Mouse (Mus musculus): ENCODE data around the gene Ube2b. TPM values are rescaled to one million over a fixed set of nuclear protein-coding genes. Genes with fewer than 3 reads are reported as not detected.

The Ube2b gene
- polyA plus RNA-seq (2015; fragmentation: Nextera tagmentation; extraction: Ambion mirVana) = 364 and 443 TPM in 2 replicates

DNA sequence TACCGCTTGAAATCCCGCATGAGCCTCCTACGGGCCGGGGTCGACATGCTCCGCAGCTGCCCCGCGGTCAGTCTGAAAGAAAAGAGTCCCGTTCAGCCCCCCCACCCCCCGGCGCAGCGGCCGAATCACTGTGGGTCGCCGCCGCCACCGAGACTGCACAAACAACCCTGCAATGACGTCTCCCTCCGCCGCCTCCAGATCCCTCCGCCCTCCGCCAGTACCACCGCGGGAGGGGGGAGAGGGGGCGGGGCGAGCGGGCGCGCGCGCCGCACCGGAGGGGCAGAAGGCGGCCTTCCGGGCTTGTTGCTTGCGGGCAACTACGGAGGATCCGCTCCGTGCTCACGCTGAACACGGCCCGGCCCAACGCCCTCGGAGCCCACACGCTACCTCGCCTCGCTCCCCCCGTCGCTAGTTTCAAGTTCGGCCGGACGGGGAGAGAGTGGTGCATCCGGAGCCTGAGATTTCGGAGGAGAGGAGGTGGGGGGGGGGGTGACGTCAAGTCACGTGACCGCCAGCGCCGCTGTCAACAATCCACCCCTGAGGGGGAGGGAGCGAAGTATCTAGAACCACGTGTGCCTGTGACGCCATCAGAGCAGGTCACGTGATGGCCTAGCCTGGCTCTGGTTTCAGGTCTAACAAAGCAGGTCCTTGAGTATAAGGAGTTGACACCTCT lies at the start of gene Ube2b:
Ube2b (minus strand) TSS at position 473 of the 673 bp plus-strand sequence.

DNA sequence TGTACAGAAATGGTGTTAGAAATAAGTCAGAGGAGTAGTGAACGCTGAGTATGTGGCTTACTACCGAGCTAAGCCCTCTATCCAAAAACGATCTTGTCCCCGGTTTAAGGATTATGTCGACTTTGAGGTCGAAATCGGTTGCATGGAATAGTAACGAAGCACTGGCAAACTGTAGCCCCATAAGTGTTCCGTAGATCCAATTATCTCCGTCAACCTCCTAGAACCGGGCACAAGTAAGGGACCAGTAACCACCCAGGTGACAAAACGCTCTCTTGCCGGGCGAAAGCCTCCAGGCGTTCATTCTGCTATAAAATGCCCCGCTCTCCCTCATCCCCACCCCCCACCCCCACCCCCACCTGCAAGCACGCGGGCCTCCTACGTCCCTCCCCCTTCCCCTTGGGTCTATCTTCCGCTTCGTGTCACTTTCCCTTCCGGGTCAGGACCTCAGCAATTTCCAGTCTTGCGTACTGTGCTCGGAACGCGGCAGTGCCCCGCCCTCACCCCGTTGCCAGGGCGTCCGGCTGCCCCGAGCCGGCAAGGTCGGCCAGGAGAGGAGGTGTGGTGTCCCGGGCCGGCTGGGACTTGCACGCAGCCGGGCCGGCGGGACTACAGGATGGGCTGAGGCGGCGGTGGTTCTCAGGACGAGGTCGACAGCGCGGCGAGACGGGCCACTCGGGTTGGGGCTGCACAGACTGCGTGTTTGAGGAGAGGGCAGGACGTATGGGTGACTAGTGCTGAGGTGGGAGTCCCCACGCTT lies 3.4 kb upstream of the Ube2b start, which contains the start of gene Cdkl3:
Cdkl3 (plus strand) TSS at position 450 of the 757 bp plus-strand sequence.

DNA sequence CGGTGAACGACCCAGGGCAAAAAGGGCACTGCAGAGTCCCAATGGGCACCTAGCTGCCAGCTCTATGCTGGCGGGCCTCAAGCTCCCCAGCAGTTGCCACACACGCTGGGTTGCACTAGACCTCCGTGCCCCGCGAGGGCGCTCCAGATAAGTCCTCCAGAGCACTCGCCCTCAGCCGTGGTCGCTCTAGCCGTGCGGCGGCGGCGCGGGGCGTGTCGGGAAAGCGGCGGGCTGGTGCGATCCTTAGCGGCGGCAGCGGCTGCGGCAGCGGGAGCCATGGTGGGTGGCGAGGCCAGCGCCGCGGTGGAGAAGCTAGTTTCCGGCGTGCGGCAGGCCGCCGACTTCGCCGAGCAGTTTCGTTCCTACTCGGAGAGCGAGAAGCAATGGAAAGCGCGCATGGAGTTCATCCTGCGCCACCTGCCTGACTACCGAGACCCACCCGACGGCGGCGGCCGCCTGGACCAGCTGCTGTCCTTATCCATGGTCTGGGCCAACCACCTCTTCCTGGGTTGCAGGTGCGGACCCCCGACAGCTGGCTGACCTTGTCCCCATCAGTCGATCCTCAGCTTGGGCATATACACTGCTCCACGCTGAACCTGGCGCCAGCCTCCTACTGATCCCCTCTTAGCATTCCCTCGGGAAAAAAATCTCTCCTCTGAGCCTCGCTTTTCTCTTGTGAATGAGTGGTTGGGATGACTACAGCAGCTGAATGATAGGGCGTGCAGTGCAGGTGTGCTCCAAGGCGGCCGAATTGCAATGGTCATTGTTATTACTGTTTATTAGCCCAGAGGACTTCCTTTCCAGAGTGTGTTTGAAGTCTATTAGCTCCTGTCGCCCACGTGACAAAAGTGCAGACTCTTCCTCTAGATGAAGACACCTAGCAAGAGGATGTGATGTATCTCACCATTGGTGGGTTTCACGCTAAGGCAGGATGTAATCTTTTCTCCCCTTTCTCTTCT lies 32.8 kb downstream of the Ube2b start, which contains the start of gene Cdkn2aipnl:
Cdkn2aipnl (plus strand) TSS at position 219 of the 959 bp plus-strand sequence.

Other genes with a start within 250 kb of the Ube2b start
- 9.2 and 9.6 TPM in 2 replicates for gene Sec24a, start 237.1 kb downstream of the Ube2b start, polyA plus RNA-seq (2015; fragmentation: Nextera tagmentation; extraction: Ambion mirVana)
- 164 and 193 TPM in 2 replicates for gene Sar1b, start 237.1 kb downstream of the Ube2b start, polyA plus RNA-seq (2015; fragmentation: Nextera tagmentation; extraction: Ambion mirVana)
- 0.37 and 0.69 TPM in 2 replicates for gene Jade2, start 143.1 kb downstream of the Ube2b start, polyA plus RNA-seq (2015; fragmentation: Nextera tagmentation; extraction: Ambion mirVana)
- 40.6 and 41.2 TPM in 2 replicates for gene Cdkn2aipnl, start 33.1 kb downstream of the Ube2b start, polyA plus RNA-seq (2015; fragmentation: Nextera tagmentation; extraction: Ambion mirVana)
- gene Cdkl3, start 3.5 kb upstream of the Ube2b start, polyA plus RNA-seq (2015; fragmentation: Nextera tagmentation; extraction: Ambion mirVana) = 10.5 and 10.7 TPM in 2 replicates
- gene Ppp2ca, start 97.9 kb upstream of the Ube2b start, polyA plus RNA-seq (2015; fragmentation: Nextera tagmentation; extraction: Ambion mirVana) = 52.5 and 53.1 TPM in 2 replicates
- gene Olfr1373, start 144.8 kb upstream of the Ube2b start, polyA plus RNA-seq (2015; fragmentation: Nextera tagmentation; extraction: Ambion mirVana) = not detected in 2 replicates
- not detected in 2 replicates for gene Olfr1371, start 213.2 kb upstream of the Ube2b start, polyA plus RNA-seq (2015; fragmentation: Nextera tagmentation; extraction: Ambion mirVana)
- 428 and 495 TPM in 2 replicates for gene Skp1a, start 231.2 kb upstream of the Ube2b start, polyA plus RNA-seq (2015; fragmentation: Nextera tagmentation; extraction: Ambion mirVana)

Data from skeletal muscle tissue, postnatal 0 days (tissue).